Mouse (Mus musculus): ENCODE data around the gene Phf3.
"Not testable (repeated sequence)": the region's sequence is repeated elsewhere in the genome, so short reads cannot be mapped to it uniquely, and the experiment has no call there.

The Phf3 gene

GRCm38 (mm10) chr1:30815609-30816008 lies 58.1 kb downstream of the Phf3 start:
- no peak for DNase-seq

GRCm38 (mm10) chr1:30814987-30815386 lies 58.7 kb downstream of the Phf3 start:
- no peak for DNase-seq

- DNase-seq = no peak
These were observed 65.5 kb downstream of the Phf3 start for GRCm38 (mm10) chr1:30808101-30808699.

- no peak for DNase-seq
These were observed 67.9 kb downstream of the Phf3 start for GRCm38 (mm10) chr1:30805688-30806285.

GRCm38 (mm10) chr1:30804919-30805318 lies 68.8 kb downstream of the Phf3 start:
- DNase-seq = no peak

- DNase-seq = no peak
These were observed 71.8 kb downstream of the Phf3 start for GRCm38 (mm10) chr1:30801911-30802310.

GRCm38 (mm10) chr1:30799277-30799834 lies 74.4 kb downstream of the Phf3 start:
- no peak for DNase-seq

- no peak for DNase-seq
These were observed 79.1 kb downstream of the Phf3 start for GRCm38 (mm10) chr1:30794606-30795005.

GRCm38 (mm10) chr1:30793357-30793883 lies 80.3 kb downstream of the Phf3 start:
- no peak for DNase-seq

GRCm38 (mm10) chr1:30792935-30793334 lies 80.8 kb downstream of the Phf3 start:
- DNase-seq = no peak

- no peak for DNase-seq
These were observed 83.5 kb downstream of the Phf3 start for GRCm38 (mm10) chr1:30790220-30790619.

- DNase-seq = no peak
These were observed 84.0 kb downstream of the Phf3 start for GRCm38 (mm10) chr1:30789689-30790088.

GRCm38 (mm10) chr1:30789001-30789400 lies 84.7 kb downstream of the Phf3 start:
- no peak for DNase-seq

- no peak for DNase-seq
These were observed 87.1 kb downstream of the Phf3 start for GRCm38 (mm10) chr1:30786583-30786982.

GRCm38 (mm10) chr1:30783741-30784140 lies 90.0 kb downstream of the Phf3 start:
- no peak for DNase-seq

- peak; percentile 46 for DNase-seq
These were observed 93.4 kb downstream of the Phf3 start for GRCm38 (mm10) chr1:30780293-30780692.

GRCm38 (mm10) chr1:30779562-30779961 lies 94.2 kb downstream of the Phf3 start:
- no peak for DNase-seq

GRCm38 (mm10) chr1:30778374-30779005 lies 95.2 kb downstream of the Phf3 start:
- peak; percentile 50 for DNase-seq

- DNase-seq = peak; percentile 38
These were observed 97.5 kb downstream of the Phf3 start for GRCm38 (mm10) chr1:30776196-30776595.

- DNase-seq = no peak
These were observed 100.1 kb downstream of the Phf3 start for GRCm38 (mm10) chr1:30773662-30774061.

- no peak for DNase-seq
These were observed 100.9 kb downstream of the Phf3 start for GRCm38 (mm10) chr1:30772851-30773250.

- peak; percentile 26 for DNase-seq
These were observed 101.9 kb downstream of the Phf3 start for GRCm38 (mm10) chr1:30771772-30772171.

GRCm38 (mm10) chr1:30770599-30770998 lies 103.1 kb downstream of the Phf3 start:
- not testable (repeated sequence) for DNase-seq

- DNase-seq = no peak
These were observed 116.9 kb downstream of the Phf3 start for GRCm38 (mm10) chr1:30756794-30757193.
